Mouse (Mus musculus): ENCODE data around the gene Fnbp1l. TPM values are rescaled to one million over a fixed set of nuclear protein-coding genes. Genes with fewer than 3 reads are reported as not detected.

Gene Fnbp1l
- polyA plus RNA-seq, 1 experiment from 2014 or later: 37.3 TPM

GRCm38 (mm10) chr3:122603229-122603628 is 16.3 kb downstream of the Fnbp1l start:
- no peak overlapping the region for H3K4me3 ChIP-seq (replicated peaks)
- no peaks in the 10 kb centered on the region for H3K36me3 ChIP-seq
- no peaks in the 10 kb centered on the region; the same call in 1 of the 2 replicates for H3K4me1 ChIP-seq
- H3K27ac ChIP-seq (replicated peaks): no peak overlapping the region
- H3K4me2 ChIP-seq (replicated peaks): no peak overlapping the region
- no peaks in the 10 kb centered on the region for H3K27me3 ChIP-seq
- WGBS: 73% methylated on average over 4 of the region's 4 CpGs
- no peak for ATAC-seq (ENCODE audit: insufficient number of reproducible peaks, low FRiP score, low TSS enrichment, low read depth)
- no peaks in the 10 kb centered on the region for H3K9me3 ChIP-seq (replicated peaks)
- H3K9ac ChIP-seq: no peak overlapping the region

GRCm38 (mm10) chr3:122602370-122602769 is 17.1 kb downstream of the Fnbp1l start:
- H3K4me3 ChIP-seq (replicated peaks): no peak overlapping the region
- H3K9ac ChIP-seq: no peak overlapping the region
- no peak overlapping the region for H3K4me2 ChIP-seq (replicated peaks)
- H3K36me3 ChIP-seq: no peaks in the 10 kb centered on the region
- ATAC-seq (ENCODE audit: insufficient number of reproducible peaks, low FRiP score, low TSS enrichment, low read depth): no peak; the same call in 1 of the 2 replicates
- WGBS: 93% methylated on average over 1 of the region's 1 CpGs
- no peaks in the 10 kb centered on the region for H3K9me3 ChIP-seq (replicated peaks)
- H3K4me1 ChIP-seq: no peaks in the 10 kb centered on the region; the same call in 1 of the 2 replicates
- H3K27ac ChIP-seq (replicated peaks): no peak overlapping the region
- no peaks in the 10 kb centered on the region for H3K27me3 ChIP-seq

- Histone ChIP-seq H3K4me2 (replicated peaks) (no peak overlapping the region), H3K36me3 (no peaks in the 10 kb centered on the region)
- 84% methylated on average over 4 of the region's 4 CpGs for WGBS
These were observed 20.2 kb downstream of the Fnbp1l start for GRCm38 (mm10) chr3:122599291-122599690.

GRCm38 (mm10) chr3:122590804-122591203 is 28.7 kb downstream of the Fnbp1l start:
- Histone ChIP-seq H3K4me1 (peaks cover 17% of the 10 kb centered on the region), H3K36me3 (no peaks in the 10 kb centered on the region), H3K27me3 (no peaks in the 10 kb centered on the region), H3K9ac (no peak overlapping the region), H3K9me3 (replicated peaks) (no peaks in the 10 kb centered on the region), H3K27ac (replicated peaks) (no peak overlapping the region), H3K4me2 (replicated peaks) (no peak overlapping the region), H3K4me3 (replicated peaks) (no peak overlapping the region)
- 92% methylated on average over 5 of the region's 5 CpGs for WGBS
- no peak for ATAC-seq (ENCODE audit: insufficient number of reproducible peaks, low FRiP score, low TSS enrichment, low read depth)

More at GRCm38 (mm10) chr3:122599291-122599690, 20.2 kb downstream of the Fnbp1l start:
- Histone ChIP-seq H3K27ac (replicated peaks) (no peak overlapping the region), H3K9ac (no peak overlapping the region), H3K4me1 (no peaks in the 10 kb centered on the region; the same call in 1 of the 2 replicates), H3K4me3 (replicated peaks) (no peak overlapping the region), H3K9me3 (replicated peaks) (no peaks in the 10 kb centered on the region), H3K27me3 (no peaks in the 10 kb centered on the region)
- no peak for ATAC-seq (ENCODE audit: insufficient number of reproducible peaks, low FRiP score, low TSS enrichment, low read depth)

GRCm38 (mm10) chr3:122590346-122590745 is 29.2 kb downstream of the Fnbp1l start:
- ATAC-seq (ENCODE audit: insufficient number of reproducible peaks, low FRiP score, low TSS enrichment, low read depth): no peak
- Histone ChIP-seq H3K9ac (no peak overlapping the region), H3K27me3 (no peaks in the 10 kb centered on the region), H3K4me1 (peaks cover 17% of the 10 kb centered on the region), H3K27ac (replicated peaks) (no peak overlapping the region), H3K9me3 (replicated peaks) (no peaks in the 10 kb centered on the region), H3K36me3 (no peaks in the 10 kb centered on the region), H3K4me3 (replicated peaks) (no peak overlapping the region), H3K4me2 (replicated peaks) (no peak overlapping the region; the same call in 1 of the 2 replicates)
- 67% methylated on average over 4 of the region's 4 CpGs for WGBS

GRCm38 (mm10) chr3:122586918-122587641 is 32.4 kb downstream of the Fnbp1l start:
- Histone ChIP-seq H3K4me1 (peaks cover 17% of the 10 kb centered on the region), H3K9me3 (replicated peaks) (no peaks in the 10 kb centered on the region), H3K4me2 (replicated peaks) (no peak overlapping the region), H3K4me3 (replicated peaks) (no peak overlapping the region), H3K27ac (replicated peaks) (no peak overlapping the region; the same call in 1 of the 2 replicates), H3K36me3 (no peaks in the 10 kb centered on the region; the same call in 1 of the 2 replicates), H3K9ac (no peak overlapping the region), H3K27me3 (no peaks in the 10 kb centered on the region)
- ATAC-seq (ENCODE audit: insufficient number of reproducible peaks, low FRiP score, low TSS enrichment, low read depth): no peak
- 44% methylated on average over 3 of the region's 3 CpGs for WGBS

GRCm38 (mm10) chr3:122577360-122577759 is 42.2 kb downstream of the Fnbp1l start:
- Histone ChIP-seq H3K27ac (replicated peaks) (no peak overlapping the region), H3K4me1 (no peaks in the 10 kb centered on the region), H3K4me3 (replicated peaks) (no peak overlapping the region), H3K9me3 (replicated peaks) (no peaks in the 10 kb centered on the region), H3K4me2 (replicated peaks) (no peak overlapping the region), H3K27me3 (no peaks in the 10 kb centered on the region), H3K9ac (no peak overlapping the region), H3K36me3 (peaks cover 8% of the 10 kb centered on the region)
- ATAC-seq (ENCODE audit: insufficient number of reproducible peaks, low FRiP score, low TSS enrichment, low read depth): no peak

GRCm38 (mm10) chr3:122574921-122575320 is 44.6 kb downstream of the Fnbp1l start:
- Histone ChIP-seq H3K36me3 (peaks cover 8% of the 10 kb centered on the region), H3K27me3 (no peaks in the 10 kb centered on the region), H3K4me3 (replicated peaks) (no peak overlapping the region), H3K9me3 (replicated peaks) (no peaks in the 10 kb centered on the region), H3K27ac (replicated peaks) (no peak overlapping the region), H3K4me2 (replicated peaks) (no peak overlapping the region), H3K4me1 (no peaks in the 10 kb centered on the region), H3K9ac (no peak overlapping the region)
- ATAC-seq (ENCODE audit: insufficient number of reproducible peaks, low FRiP score, low TSS enrichment, low read depth): no peak
- WGBS: 59% methylated on average over 1 of the region's 1 CpGs

- WGBS: 87% methylated on average over 5 of the region's 5 CpGs
- ATAC-seq (ENCODE audit: insufficient number of reproducible peaks, low FRiP score, low TSS enrichment, low read depth): no peak
These were observed 45.9 kb downstream of the Fnbp1l start for GRCm38 (mm10) chr3:122573426-122574286.

GRCm38 (mm10) chr3:122566549-122566948 is 53.0 kb downstream of the Fnbp1l start:
- 51% methylated on average over 4 of the region's 4 CpGs for WGBS
- no peaks in the 10 kb centered on the region for H3K27me3 ChIP-seq
- H3K4me1 ChIP-seq: 0 out of 2 replicates have a peak, but pooled peaks cover 3% of the 10 kb centered on the region
- H3K36me3 ChIP-seq: peaks cover 8% of the 10 kb centered on the region; the same call in 1 of the 2 replicates
- no peak for ATAC-seq (ENCODE audit: insufficient number of reproducible peaks, low FRiP score, low TSS enrichment, low read depth)
- H3K9me3 ChIP-seq (replicated peaks): no peaks in the 10 kb centered on the region
- H3K27ac ChIP-seq (replicated peaks): no peak overlapping the region
- no peak overlapping the region for H3K9ac ChIP-seq
- H3K4me3 ChIP-seq (replicated peaks): no peak overlapping the region
- no peak overlapping the region for H3K4me2 ChIP-seq (replicated peaks)

More at GRCm38 (mm10) chr3:122573426-122574286, 45.9 kb downstream of the Fnbp1l start:
- no peak overlapping the region for H3K27ac ChIP-seq (replicated peaks)
- no peaks in the 10 kb centered on the region for H3K27me3 ChIP-seq
- no peak overlapping the region for H3K9ac ChIP-seq
- H3K4me3 ChIP-seq (replicated peaks): no peak overlapping the region
- H3K4me2 ChIP-seq (replicated peaks): no peak overlapping the region
- H3K36me3 ChIP-seq: peaks cover 8% of the 10 kb centered on the region
- no peaks in the 10 kb centered on the region for H3K9me3 ChIP-seq (replicated peaks)
- H3K4me1 ChIP-seq: no peaks in the 10 kb centered on the region

GRCm38 (mm10) chr3:122566112-122566511 is 53.4 kb downstream of the Fnbp1l start:
- Histone ChIP-seq H3K4me2 (replicated peaks) (no peak overlapping the region), H3K4me1 (0 out of 2 replicates have a peak, but pooled peaks cover 3% of the 10 kb centered on the region), H3K27ac (replicated peaks) (no peak overlapping the region), H3K4me3 (replicated peaks) (no peak overlapping the region), H3K9me3 (replicated peaks) (no peaks in the 10 kb centered on the region), H3K9ac (no peak overlapping the region), H3K36me3 (peaks cover 11% of the 10 kb centered on the region; the same call in 1 of the 2 replicates), H3K27me3 (no peaks in the 10 kb centered on the region)
- ATAC-seq (ENCODE audit: insufficient number of reproducible peaks, low FRiP score, low TSS enrichment, low read depth): no peak
- 57% methylated on average over 3 of the region's 3 CpGs for WGBS

Measured in embryonic facial prominence, embryonic 15.5 days (tissue).